Mouse (Mus musculus): ENCODE measurements around the gene 1700123O20Rik.
A peak's percentile ranks its signal among the peaks of the same experiment; 100 is the strongest.

The 1700123O20Rik gene

DNA sequence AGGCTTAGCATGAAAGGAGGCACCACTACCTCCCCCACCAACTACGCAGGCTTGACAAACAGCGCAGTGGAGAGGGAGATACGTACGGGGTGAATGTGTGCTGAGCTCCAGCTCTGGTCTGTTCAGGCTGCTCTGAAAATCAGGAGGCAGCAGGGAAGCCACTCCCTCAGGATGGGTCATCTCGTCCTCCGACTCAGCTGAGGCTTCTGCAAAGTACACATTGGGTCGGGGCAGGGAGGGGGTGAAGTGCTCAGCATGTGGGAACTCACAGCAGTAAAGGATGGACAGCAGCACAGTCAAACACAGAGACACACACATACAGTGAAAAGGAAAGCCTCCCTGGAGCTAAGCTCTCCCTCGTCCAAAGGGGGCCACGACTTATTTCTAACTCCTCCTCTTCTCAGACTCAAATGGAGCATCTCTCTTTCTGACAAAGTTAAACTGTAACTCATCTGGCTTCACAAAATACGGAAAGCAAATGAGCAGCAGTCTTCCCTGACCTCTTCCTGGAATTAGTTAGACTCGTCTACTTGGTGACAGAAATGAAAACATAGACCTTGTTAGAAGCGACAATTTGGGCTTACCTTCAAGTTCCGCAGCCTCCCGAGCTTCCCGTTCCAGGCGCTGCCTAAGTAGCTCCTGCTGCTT lies 7.2 kb upstream of the 1700123O20Rik start:
- no peak for DNase-seq (ENCODE audit: low read depth)

DNA sequence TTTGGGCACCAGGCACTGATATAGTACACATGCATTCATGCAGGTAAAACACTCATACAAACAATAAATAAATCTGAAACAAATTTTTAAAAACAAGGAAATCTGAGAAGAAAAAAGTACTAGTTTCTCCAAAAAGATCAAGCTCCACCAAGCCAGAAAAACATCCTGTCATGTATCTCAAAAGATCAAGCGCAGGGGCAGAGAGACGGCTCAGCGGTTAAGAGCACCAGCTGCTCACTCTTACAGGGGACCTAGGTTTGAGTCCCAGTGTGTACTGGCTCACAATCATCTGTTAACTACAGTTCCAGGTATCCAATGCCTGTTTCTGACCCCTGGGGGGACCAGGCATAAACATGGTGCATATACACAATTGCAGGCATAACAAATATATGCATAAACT lies 3.6 kb upstream of the 1700123O20Rik start:
- DNase-seq (ENCODE audit: low read depth) = peak; percentile 56

DNA sequence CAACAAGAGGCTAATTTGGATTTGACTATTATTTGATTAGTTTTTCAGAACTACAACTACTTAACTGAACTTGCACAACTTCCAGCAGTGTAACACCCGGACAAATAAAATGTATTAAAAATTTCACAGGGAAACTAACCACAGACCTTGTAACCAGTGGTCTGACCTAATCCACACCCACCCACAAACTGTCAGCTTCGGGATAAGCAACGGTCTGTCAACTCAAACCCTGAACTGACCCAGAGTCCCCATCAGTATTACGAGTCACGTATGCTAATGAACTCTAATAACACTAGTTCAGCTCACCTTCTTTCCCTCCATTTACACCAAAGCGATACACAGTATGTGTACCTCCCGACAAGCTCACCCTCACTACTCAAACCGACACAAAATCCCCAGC lies 545 bp upstream of the 1700123O20Rik start:
- peak; percentile 16 for DNase-seq (ENCODE audit: low read depth)

DNA sequence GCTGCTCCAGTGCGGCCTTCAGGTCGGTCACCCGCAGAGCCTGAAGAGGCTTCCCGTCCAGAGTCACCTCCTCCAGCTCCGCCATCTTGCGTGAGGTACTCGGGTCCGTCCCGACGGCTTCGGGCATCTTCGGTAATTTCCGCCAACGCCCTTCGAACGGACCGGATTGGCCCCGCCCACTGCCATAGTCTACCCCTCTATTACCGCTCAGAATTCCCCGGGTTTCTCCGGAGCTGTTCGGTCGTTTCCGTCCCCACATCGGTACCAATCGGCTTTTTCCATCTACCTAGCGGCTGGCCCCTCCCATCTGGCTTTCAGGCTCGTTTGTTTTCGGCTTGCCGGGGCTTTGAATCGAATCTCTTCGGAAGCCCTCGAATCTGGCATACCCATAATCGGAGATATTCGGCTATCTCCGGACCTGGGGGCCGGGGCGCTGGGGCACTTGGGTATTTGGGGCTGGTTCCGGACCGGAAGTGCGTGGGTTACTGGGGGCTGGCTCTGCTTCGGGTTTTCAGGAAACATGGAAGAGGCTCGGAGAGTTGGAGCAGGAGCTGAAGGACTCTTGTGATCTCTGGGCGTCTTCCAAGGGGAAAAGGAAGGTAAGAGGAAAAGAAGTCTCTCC lies 617 bp downstream of the 1700123O20Rik start, which contains the start of gene Acin1:
Gene Acin1 (minus strand): TSS at position 410 of the 622 bp plus-strand sequence.
- DNase-seq (ENCODE audit: low read depth) = peak; percentile 100

DNA sequence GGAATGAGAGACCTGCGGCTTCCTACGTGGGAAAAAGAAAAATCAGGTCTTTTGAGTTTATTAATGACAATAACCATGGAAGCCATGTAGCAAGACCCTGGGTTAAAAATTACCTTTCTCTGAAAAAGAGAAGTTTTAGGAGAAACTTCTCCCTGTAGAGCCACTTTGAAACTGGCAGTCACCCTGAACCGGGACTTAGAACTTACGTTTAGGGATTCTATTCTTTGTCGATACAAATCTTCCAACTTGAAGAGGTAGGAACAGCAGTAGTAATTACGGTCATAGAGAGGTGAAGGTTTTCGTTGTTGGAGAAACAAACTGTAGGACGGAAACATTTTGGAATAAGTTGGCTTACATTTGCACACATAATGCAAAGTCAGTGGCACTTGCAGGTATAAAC lies 1.2 kb downstream of the 1700123O20Rik start:
- peak; percentile 37 for DNase-seq (ENCODE audit: low read depth)

DNA sequence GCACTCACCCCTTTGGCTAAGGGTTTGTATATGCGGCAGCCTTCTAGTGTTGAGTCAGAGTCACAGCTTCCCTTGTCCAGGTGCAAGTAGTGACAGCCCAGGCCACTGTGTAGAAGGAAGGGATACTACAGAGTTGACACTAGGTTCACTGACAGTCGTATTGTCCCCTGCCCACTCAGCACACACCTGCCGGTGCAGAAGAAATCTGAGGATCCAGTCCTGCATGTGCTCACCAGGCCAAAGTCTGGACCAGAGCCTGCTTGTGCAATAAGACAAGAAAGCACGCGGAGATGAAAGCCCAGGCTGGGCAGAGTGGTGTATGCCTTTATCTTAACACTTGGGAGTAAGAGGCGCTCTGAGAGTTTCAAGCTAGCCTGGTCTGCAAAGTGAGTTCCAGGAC lies 9.0 kb downstream of the 1700123O20Rik start:
- DNase-seq (ENCODE audit: low read depth) = no peak

DNA sequence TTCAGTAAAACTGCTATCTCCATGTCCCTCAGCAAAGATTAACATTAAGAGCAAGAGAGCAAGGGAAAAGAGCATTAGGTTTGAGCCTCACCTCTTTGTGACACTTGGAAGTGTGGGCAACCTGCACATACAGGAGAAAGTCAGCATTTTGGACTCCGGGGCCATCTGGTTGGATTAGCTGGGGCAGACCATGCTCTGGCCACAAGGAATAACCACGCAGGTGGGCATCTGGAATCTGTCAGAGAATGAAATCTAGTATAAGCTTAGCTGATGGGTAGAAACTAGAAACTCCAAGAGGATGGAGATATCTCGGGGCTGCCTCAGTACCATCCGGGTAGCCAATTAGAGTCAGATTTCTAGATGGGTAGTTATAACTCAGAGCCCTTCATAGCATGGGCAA lies 10.7 kb downstream of the 1700123O20Rik start:
- DNase-seq (ENCODE audit: low read depth) = no peak

DNA sequence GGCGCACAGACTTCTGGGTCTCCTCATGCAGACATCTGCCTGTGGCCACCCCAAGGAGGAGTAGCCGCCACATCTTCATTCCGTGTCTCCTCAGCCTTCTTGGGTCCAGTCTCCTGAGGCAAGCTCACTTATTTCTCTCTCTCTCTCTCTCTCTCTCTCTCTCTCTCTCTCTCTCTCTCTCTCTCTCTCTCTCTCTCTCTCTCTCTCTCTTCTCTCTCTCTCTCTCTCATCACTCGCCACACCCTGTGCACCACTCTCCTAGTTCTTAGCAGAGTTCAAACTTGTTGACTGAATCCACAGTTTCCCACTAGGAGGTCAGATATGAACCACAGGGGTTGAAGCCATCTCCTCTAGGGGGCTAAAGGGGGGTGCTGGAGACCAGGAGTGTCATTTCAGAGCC lies 12.7 kb downstream of the 1700123O20Rik start, which contains the start of gene Gm29776:
Gene Gm29776 (minus strand): TSS at position 101 of the 400 bp plus-strand sequence.
- DNase-seq (ENCODE audit: low read depth) = no peak

DNA sequence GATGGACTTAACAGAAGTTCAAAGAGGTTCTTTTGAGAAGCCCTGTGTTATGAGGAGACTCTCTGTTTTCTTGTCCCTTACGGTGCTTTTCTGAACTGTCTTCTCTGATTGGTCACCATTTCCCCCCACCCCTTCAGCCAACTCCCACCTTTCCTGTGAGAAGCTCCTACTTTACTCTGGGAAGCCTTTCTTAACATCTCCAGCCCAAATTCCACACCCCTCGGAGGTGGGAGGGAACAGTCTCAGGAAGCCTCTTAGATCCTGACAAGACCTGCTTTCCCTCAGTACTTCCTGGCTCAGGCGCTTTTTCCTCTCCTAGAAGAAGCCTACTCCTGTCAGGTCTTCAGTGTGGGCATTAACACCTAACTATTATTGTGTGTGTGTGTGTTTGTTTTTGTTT lies 13.6 kb downstream of the 1700123O20Rik start:
- no peak for DNase-seq (ENCODE audit: low read depth)

DNA sequence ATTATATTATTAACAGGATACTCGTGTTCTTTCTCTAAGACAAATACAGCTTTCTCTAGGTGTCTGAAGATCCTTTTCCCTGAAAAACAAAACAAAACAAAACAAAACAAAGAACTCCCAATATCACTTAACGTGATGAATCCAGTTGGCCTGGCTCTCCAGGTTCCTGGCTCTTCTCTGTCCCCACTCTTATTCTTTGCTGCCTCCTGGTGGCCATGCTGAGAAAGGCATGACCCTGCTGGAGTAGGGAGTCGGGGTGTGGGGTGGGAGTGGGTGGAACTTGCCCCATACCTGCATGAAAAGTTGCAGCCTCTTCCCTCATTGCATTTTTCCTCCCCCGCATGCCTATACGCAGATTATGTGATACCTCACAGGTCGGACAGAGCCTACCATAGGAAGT lies 15.3 kb downstream of the 1700123O20Rik start:
- DNase-seq (ENCODE audit: low read depth) = peak; percentile 90

DNA sequence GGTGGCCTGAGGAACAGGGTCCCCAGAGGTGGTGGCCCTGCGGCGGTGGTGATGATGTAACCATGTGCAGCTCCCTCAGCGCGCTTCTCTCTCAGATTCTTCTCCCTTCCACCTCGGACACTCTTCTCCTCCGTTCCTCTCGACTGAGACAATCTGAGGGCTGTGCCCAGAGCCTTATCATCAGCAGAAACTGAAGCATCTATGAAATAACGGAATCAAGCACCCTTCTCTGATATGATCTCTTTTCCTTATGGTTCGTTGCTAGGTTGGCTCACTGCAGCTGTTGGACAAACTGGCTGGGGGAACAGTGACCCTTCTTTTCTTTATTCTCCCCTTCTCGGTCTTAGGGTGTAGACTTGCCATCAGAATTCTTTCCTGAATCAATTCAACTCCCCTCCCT lies 17.2 kb downstream of the 1700123O20Rik start:
- DNase-seq (ENCODE audit: low read depth) = no peak

DNA sequence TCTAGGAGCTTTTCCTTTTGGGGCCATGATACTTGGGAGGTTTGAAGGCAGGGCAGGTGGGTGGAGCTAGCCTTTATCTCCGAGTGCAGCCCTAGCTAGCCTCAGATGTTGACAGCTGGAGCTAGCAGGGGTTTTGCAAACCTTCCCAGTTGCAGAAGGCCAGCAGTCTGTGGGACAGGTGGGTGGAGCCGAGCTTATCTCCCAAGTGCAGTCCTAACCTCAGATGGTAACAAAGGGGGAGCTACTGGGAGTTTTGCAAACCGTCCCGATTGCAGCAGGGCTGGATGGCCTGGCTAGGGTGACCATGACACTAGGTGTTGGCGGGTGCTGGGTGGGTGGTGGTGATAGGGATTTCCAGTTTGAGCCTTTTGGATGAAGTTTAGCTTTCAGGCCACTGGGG lies 19.8 kb downstream of the 1700123O20Rik start:
- no peak for DNase-seq (ENCODE audit: low read depth)

DNA sequence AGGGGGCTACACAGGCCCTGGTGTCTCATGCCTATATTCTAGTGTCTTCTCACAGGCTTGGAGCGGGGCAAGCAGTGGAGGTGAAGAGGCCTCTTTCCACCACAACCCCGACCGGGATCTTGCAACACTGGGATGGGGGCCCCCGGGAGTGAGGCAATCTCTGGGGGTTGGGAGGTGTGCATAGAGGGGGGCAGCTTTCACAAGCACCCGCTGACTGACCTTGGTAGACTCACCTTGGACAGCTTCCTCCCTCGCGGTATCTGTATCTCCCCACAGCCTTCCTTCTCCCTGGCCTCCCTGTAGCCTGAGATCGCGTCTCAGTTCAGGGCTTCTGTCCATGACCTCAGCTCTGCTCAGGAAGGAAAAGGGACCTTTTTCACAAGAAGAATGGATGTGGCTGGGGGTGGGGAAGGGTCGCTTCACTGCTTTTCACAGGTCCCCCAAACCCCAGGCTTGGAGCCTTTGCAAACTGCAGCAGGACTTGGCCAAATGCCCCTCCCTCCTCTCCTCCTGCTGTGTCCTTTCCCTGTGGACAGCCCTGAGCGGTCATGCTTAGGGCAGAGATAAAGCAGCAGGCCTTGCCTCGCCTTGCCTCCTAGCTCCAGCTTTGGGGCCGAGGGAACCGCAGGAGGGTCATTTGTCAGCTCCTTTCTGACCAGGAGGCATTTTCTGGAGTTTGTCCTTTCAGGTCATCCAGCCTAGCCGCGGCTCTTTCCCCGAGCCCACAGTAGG lies 20.7 kb downstream of the 1700123O20Rik start:
- DNase-seq (ENCODE audit: low read depth) = no peak

DNA sequence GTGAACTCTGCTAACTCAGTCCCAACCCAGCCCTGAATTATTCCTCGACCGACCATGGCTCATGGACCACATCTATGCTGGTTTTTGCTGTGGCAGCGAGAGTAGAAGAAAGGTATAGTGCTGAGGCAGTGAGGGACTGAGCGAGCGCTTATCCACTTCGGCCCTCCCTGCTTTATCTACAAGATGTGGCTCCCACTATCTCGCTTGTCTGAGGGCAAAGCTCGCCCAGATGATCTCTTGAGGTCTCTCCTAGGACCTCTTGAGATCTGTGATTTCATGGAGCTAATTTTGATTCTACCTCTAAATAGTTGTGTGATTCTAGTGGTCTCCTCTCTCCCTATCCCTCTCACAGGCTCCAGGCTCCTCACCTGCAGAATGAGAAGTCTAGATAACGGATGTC lies 23.0 kb downstream of the 1700123O20Rik start:
- DNase-seq (ENCODE audit: low read depth) = no peak

DNA sequence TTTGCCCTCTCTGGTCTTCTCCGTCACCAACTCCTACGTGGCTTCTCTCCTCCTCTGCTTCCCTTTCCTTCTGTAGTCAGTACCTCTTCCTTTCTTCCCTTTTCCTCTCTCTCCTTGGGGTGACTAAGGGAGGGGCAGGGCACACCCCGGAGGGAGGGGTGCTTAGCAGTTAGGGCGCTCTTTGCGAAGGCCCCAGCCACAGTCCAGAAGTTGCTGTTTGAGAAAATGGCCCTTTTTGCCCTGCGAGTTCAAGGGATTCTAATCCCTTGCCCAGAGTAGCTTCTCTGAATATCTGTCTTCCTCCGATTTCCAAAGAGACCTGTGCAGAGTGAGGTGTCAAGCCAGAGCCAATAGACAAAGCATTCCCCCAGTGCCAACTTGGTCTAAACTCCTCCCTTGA lies 26.1 kb downstream of the 1700123O20Rik start, which contains the start of gene Cebpe:
Gene Cebpe (minus strand): TSS at position 101 of the 400 bp plus-strand sequence.
- no peak for DNase-seq (ENCODE audit: low read depth)

DNA sequence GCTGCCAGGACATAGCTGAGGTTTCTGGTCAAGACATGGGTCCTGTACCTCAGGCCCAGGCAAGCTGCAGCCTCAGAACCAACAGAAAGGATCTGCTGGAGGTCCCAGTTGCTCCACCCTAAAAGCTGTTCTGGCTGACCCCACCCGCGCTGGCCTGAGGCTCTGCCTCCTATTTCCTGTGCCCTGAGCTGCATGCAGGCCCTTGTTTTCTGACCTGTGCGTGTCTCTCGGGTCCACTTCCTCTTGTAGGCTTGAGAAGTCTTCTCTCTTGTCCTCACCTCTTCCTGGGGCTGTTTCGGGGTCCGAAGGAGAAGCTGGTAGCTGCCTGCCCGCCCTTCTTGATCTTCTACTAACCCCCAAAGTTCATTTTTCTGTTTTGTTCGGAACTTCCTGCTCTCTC lies 26.8 kb downstream of the 1700123O20Rik start:
- no peak for DNase-seq (ENCODE audit: low read depth)

DNA sequence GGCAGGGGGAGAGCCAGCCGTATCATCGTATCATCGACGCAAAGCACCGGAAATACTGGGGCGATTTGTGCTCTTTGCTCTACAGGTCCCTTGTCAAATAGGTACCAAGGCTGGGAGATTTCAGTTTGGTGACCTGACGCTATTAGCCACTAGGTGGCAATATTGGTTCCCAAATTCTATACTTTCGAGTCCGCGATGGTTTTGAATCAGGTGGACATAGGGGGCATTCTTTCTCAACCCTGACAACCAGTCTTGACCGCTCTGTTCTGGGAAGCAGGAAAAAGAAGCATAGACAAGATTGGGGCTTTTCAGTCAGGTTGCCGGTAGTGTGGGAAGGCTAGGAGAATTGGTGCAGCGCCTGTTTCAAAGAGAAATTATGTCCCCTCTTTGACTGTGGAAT lies 28.1 kb downstream of the 1700123O20Rik start:
- DNase-seq (ENCODE audit: low read depth) = peak; percentile 84

DNA sequence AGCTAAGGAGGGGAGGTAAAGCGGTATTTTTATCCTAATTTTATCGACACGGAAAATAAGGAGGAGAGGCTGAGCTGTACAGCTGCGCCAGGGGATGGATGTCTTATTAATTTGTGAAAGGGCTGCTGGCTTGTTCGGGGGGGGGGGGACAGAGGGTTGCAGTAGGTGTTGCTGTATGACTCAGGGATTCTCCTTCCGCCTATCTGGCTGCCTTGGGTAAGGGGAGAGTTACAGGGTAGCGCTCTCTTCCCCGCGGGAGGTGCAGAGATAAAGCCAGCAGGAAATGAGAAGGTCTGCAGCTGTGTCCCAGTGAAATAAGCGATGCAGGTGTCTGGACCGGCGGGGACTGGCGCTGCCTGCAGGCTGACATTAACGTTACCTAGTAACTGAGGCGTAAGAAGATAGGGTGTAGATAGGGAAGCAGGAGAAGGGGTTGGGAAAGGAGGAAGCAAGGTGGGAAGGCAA lies 28.6 kb downstream of the 1700123O20Rik start:
- peak; percentile 53 for DNase-seq (ENCODE audit: low read depth)

DNA sequence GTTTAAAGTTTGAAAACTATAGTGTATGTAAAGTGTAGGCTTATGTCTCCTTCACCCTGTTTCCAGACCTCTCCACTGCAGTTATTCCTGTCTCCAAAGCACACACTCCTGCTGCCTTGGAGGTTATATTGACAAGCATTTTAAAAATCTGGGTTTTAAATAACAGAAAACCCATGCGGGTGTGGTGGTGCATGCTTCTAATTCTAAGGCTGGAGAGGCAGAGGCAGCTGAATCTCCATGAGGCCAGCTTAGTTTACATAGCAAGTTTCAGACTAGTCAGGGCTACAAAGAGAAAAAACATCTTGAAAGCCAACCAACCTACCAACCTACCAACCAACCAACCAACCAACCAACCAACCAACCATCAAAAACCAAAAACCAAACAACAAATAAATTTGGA lies 29.4 kb downstream of the 1700123O20Rik start:
- DNase-seq (ENCODE audit: low read depth) = no peak

DNA sequence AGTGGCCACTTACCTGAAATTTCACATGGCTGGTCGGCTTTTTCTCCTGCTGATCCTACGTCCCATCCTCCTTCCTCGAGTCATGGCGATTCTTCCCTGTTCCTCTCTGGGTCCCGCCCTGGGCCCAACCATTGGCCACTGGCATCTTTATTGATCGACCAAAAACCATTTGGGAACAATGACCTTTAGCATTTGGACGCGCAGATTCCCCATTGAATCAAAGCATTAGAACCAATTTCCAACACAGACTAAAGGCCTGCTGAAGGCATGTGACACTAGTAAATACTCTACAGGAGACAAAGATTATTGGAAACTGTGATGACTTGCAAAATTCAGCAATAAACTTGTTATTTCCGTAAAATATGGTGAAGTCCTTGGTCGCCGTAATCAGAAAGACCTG lies 34.0 kb downstream of the 1700123O20Rik start:
- no peak for DNase-seq (ENCODE audit: low read depth)

DNA sequence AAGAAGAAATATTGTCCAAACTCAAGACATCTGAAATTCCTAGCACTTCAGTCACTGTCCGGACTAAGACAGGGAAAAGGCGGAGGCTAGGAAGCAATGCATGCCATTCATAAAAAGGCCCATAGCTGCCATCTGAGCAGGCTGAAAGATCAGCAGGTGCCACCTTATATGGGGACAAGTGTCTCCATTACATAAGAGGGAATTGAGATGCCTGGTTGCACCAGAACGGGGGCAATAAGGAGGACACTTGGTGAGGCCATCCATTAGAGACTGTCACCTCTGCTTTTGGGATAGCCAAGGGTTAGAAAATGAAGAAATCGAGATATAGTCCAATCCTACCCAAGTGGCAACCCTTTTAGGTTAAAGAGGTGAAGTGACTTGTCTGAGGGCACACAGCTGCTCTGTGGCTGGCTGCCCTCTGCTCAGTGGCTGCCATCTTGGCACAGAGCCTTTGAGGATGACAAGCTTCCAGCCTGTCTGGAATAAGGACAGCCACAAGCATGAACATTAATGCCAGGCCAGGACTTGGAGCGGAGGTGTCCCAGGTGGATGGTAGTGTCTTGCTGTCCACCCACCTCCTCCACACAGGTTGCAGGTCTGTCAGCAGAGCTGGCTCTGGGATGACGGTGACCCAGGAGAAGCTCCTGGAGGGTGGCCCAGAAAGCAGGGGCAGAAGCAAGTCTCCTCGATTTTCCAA lies 34.8 kb downstream of the 1700123O20Rik start:
- no peak for DNase-seq (ENCODE audit: low read depth)

DNA sequence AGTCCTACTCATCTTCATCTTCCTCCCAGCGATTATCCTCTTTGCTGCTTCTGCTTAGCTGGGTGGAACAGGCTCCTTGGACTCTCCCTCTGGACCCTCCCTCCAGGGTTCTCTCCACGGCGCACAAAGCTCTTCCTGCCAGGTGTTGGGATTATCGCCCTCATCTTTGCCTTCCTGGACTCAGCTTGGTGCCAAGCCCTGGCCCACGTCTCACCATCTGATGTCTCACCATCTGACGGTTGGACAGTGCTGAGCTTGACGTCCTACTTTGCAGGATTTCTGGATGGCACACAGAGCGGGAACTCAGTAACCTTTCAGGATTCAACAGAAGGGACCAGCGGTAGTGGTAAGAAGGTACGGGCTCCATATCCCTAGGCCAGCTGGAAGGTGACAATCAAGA lies 35.7 kb downstream of the 1700123O20Rik start:
- no peak for DNase-seq (ENCODE audit: low read depth)

Data from naive thymus-derived CD4-positive, alpha-beta T cell, adult 2 months (primary cell).